Mouse (Mus musculus) megakaryocyte, embryonic 14.5 days (primary cell): ENCODE measurements around the gene Gapdhs.

Experiments used
- FLI1 ChIP-seq: IDR thresholded peaks from 2 replicates; pipeline ENCODE4 v1.6.1; 2012; ENCODE audit warnings: low read length, inconsistent platforms, mixed read lengths
- GATA1 ChIP-seq: IDR thresholded peaks from 3 replicates; pipeline ENCODE4 v1.6.1; 2012; ENCODE audit warnings: mixed read lengths, low read length, inconsistent platforms, borderline replicate concordance

DNA sequence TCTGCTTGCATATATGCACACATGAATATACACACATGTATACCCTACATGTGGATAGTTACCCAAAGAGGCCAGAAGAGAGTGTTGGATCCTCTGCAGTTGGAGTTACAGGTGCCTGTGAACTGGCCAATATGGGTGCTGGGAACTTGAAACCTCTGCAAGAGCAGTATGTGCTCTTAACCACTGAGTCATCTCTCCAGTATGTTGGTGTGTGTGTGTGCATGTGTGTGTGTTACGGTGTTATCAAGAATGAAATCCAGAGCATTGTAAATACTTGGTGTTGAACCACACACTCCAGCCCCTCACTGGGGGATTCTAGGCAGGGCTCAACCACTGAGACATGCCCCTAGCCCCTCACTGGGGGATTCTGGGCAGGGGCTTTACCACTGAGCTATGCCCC is 36.0 kb downstream of the Gapdhs start:
- TF ChIP-seq GATA1 (no peak), FLI1 (no peak)
